Mouse (Mus musculus) c-Kit-positive CD71-negative TER-119-negative erythroid progenitor cells, embryonic 14.5 days (primary cell): ENCODE results near the gene Podxl.

Source experiments
- DNase-seq: peaks from one replicate; pipeline ENCODE4 v3.0.0-alpha.2; 2013; ENCODE audit warnings: low read depth

Gene Podxl

DNA sequence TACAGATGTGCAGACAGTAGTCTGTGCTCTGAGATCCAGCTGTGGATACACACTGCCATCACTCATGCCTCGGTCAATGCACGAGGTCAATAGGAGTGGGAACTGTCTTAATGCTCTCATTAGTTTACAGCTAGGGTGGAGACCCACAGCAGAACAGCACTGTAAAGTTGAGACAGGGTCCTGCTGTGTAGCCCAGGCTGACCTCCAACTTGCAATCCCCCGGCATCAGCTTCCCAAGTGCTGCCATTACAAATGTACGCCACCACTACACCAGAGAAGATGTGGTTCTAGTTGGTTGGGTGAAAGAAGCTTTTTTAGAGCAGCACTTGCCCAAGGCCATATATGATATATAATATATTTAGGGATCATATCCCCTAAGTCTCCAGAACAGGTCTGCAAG lies 40.1 kb downstream of the Podxl start:
- DNase-seq, result no peak

- no peak for DNase-seq
These were observed 40.7 kb downstream of the Podxl start for GRCm38 (mm10) chr6:31523039-31523438.

- DNase-seq, result no peak
These were observed 41.3 kb downstream of the Podxl start for GRCm38 (mm10) chr6:31522478-31522877.

DNA sequence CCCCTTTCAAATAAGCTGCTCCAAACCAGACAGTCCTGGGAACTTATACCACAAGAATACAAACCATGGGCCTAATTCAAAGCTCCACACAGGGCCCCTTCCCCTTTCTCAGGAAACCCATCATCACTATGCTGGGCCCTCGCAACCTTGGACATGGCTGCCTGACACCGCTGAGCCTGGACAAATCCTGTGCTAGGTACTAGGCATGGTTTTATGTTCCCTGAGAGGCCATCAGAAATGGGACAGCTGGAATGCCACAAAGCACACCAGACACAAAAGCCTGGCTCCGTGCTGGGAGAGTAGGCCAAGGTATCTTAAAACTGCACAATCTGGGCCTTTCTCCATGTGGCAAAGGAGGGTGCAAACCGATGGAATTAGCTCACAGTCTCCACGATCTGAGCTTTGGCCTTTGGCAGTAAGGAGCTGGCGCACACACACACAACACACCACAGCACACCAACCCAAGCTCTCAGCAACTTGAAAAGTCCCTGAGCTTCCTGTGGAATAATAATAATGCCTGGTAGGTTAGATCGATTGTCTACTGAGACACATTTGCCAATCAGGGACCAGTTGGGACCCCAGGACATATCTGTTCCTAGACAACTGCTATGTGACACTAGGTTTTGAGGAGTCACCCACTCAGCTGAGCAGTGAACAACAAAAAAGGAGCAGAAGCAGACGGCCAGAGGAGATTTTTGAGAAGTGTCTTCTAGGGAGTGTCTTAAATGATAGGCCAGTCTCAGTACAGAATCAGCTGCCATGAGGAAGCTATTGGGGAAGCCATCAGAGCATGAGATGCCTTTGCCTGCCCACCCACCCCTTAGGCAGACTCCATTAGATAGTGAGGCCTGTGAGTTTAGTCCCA lies 42.1 kb downstream of the Podxl start:
- DNase-seq, result no peak

DNA sequence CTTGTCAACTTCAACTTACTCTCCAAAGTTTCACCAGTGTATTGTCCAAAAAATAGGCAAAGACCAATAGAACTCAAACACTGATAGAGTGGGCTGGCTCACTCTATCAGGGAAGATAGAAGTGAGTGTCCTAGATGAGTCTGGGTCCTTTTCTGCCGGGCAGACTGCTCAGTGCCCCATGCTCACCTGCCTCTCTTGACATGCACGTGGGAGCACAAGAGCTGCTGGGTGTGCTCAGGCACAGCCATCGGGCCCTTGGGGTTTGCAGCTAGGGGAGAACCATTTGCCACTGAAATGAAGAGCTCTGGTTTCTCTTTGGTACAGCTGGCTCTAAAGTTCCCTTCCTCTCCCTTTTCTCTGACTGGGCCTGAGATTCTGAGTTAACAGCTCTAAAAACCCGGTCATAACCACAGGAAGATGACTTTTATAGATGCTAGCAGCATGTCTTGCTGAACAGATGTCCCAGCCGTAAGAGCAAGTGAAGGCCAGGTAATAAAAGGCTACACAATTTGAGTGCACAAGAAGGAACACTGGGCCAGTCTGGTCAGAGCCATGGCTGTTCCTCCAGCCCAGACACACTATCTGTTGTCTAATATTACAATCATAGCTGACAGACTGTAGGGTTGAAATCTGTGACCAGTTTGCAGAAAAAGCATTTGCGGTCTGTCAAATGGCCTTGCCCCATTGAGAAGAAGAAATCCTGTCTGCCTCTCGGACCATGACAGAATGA lies 43.1 kb downstream of the Podxl start:
- no peak for DNase-seq

DNA sequence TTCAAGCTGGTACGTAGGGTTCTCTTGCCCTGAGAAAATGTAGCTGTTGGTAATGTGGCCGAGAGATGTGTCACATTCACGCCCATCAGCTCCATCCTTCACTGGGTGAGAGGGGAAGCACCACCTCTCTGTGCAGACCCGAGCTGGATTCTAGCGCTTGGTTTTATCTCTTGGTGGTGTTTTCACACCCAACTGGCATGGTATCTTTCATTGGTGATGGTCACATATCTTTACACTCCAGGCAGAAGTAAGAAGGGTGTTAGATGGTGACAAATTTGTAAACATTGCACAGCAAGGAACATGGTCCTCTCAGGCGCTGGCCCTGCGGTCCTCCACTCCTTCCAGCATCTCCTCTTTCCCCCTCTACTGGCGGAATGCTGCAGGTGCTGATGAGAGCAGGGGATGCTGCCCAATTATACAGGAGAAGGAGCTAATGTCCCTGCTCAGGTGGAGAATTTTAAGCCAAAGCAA lies 44.7 kb downstream of the Podxl start:
- DNase-seq, result peak; percentile 29

- DNase-seq, result no peak
These were observed 45.5 kb downstream of the Podxl start for GRCm38 (mm10) chr6:31518338-31518698.

GRCm38 (mm10) chr6:31517681-31518337 lies 46.0 kb downstream of the Podxl start:
- no peak for DNase-seq

GRCm38 (mm10) chr6:31513726-31514125 lies 50.1 kb downstream of the Podxl start:
- no peak for DNase-seq

DNA sequence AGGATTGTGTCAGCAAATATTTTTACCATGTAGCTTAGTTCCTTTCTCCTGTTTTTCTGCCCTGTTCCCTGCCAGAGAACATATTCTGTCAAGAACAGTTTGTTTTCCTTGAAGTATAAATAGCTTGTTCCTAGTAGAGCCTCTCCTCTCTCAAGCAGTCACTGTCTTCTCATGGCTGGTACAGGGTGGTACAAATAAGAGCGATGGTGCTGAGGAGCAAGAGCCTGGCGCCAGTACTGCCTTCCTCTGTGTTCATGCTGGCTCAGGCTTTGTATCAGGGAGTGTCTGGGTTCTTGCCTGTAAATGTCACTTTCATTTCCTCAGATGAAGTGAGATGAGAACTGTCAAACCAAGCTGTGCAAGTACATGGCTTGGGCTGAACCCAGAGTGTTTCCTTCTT lies 61.2 kb downstream of the Podxl start:
- no peak for DNase-seq

DNA sequence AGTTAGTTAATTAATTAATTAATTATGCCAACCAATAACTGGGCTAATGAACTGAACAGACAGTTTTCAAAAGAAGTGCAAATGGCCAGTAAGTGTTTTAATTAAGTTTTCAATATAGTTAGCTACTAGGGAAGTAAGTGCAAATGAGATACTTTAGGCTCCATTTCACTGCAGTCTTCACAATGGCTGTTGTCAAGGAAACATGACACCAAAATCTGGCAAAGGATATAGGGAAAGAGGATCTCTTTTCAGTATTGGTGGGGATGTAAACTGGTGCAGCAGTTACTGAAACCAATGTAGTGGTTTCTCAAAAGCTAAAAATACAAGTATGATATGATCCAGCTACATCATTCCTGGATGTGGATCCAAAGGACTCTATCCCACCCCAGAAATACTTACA lies 63.1 kb downstream of the Podxl start:
- DNase-seq, result no peak

- DNase-seq, result no peak
These were observed 63.5 kb downstream of the Podxl start for GRCm38 (mm10) chr6:31500260-31500659.

- no peak for DNase-seq
These were observed 63.9 kb downstream of the Podxl start for GRCm38 (mm10) chr6:31499836-31500235.

DNA sequence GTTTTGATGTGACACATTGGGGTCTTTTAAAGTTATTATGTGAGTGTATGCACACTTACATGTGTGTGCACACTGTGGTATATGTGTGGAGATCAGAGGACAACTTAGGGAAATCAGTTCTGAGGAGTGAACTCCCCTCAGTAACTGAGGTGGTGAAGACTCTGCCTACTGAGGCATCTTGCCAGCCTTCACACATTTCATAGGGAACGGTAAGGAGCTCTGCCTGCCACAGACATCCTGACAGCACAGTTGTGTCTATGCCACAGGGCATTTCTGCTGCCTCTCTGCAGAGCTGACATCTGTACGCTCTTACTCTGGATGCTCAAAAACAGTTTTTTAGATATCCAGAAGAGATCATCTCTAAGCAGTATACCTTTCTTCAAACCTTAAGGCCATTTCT lies 67.6 kb downstream of the Podxl start:
- no peak for DNase-seq

DNA sequence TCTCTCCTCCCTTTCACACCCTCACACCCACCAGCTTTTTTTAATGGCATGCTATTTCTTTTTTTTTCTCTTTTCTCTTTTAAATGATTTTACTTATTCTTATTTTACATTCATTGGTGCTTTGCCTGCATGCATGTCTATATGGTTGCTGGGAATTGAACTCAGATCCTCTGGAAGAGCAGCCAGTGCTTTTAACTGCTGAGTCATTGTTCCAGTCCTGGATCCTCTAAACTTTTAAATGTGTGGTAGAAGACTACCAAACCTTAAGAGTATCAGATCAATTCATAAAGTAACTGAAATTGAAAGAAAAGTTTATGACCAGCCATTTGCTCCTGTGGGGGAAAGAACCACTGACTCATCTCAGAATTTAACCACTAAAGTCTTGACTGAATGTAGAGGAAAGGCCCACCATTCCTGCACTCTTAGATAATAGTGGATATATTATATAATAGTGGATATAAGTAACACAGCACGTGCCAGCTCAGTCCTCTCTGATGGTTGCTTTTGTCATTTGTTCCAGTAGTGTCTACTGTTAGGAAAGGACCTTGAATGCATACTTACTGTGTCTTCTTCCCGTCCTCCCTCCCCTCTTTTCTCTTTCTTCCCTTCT lies 68.6 kb downstream of the Podxl start:
- no peak for DNase-seq

DNA sequence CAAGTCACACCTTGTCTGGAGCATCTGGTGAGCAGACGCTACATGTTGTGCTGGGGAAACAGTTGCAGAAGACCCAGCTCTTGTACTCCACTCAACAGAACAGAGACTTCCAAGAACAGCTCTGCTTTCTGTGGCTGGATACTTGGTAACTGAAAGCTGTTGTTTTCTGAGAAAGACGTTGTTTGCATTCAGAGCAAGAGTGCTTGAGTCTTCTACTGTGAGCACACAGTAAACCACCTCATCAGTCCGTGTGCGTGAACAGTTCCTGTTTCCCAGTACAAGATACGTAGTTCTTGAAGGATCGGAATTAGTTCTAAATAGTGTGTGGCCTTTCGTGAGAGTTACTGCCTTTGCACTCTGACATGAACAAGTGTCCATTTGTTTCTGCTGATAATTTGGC lies 73.8 kb downstream of the Podxl start:
- no peak for DNase-seq

GRCm38 (mm10) chr6:31486601-31487000 lies 77.2 kb downstream of the Podxl start:
- no peak for DNase-seq

DNA sequence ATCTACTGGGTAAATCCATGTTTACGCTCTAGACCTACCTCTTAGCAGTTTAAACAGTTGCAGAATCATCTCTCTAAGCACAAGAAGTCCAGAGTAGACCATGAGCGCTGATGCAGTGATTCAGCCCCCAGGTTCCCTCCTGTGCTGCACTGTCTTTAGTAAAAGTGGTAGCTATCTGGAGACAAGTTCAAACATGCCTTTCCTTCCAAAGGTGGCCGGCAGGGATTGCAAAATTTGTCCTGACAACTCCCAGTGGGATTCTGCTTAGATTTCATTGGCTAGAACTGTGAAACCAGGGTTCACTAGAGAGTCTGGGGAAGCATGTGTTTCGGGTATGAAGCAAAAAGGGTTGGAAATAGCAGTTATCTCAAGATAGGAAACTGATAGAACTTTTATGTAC lies 83.8 kb downstream of the Podxl start:
- DNase-seq, result no peak

DNA sequence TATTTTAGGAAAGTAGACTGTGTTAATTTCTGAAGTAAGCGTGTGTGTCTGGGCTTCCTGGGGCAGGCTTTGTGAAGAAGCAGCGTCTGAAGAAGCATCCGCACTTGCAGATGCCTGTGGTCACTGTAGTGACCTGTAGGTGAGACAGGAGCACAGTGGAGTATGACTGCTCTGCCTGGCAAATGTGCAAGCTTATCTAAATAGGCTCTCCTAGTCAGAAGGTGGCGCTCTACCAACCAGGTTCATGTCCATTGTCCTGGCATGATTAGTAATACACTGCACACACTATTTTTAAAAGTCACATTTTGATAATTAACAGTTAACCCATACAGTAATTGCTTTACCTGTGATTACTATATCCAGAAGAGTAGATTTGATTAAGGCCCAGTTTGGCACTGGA lies 85.6 kb downstream of the Podxl start:
- DNase-seq, result peak; percentile 5
